Mouse (Mus musculus) C2C12 (cell line): ENCODE results near the gene Polrmt. TPM values are rescaled to one million over a fixed set of nuclear protein-coding genes. Genes with fewer than 3 reads are reported as not detected.

ENCODE experiments used
- H3K27me3 ChIP-seq: one replicate; pipeline ENCODE4 v1.6.1; 2011; ENCODE audit not compliant: control insufficient read depth, insufficient read depth, insufficient read length
- H3K36me3 ChIP-seq: one replicate; pipeline ENCODE4 v1.6.1; 2011; ENCODE audit not compliant: control insufficient read depth, insufficient read depth
- H3K4me3 ChIP-seq: one replicate; pipeline ENCODE4 v1.5.1; 2011; ENCODE audit warnings: mild to moderate bottlenecking, control low read depth; ENCODE audit not compliant: poor library complexity, insufficient read depth, severe bottlenecking
- H3K79me2 ChIP-seq: one replicate; pipeline ENCODE4 v1.6.1; 2011; ENCODE audit not compliant: control insufficient read depth, insufficient read depth
- H3K79me3 ChIP-seq: one replicate; pipeline ENCODE4 v1.6.1; 2011; ENCODE audit warnings: low read depth, control low read depth
- H3ac ChIP-seq: one replicate; pipeline ENCODE3; 2011; ENCODE audit warnings: low read depth; ENCODE audit not compliant: control insufficient read depth, insufficient read length
- CEBPB ChIP-seq: IDR thresholded peaks from one replicate; pipeline ENCODE4 v1.6.1; 2011; ENCODE audit warnings: low read depth, mild to moderate bottlenecking, control low read depth, moderate library complexity
- CTCF ChIP-seq: IDR thresholded peaks from one replicate; pipeline ENCODE4 v1.5.1; 2011; ENCODE audit not compliant: control insufficient read depth, insufficient read depth, insufficient read length
- FOSL1 ChIP-seq: IDR thresholded peaks from one replicate; pipeline ENCODE4 v1.8.0; 2011; ENCODE audit warnings: mild to moderate bottlenecking, low read length; ENCODE audit not compliant: poor library complexity, insufficient read depth, severe bottlenecking
- MAX ChIP-seq: IDR thresholded peaks from one replicate; pipeline ENCODE4 v1.6.1; 2011; ENCODE audit warnings: mild to moderate bottlenecking, control low read depth
- MYOD1 ChIP-seq: IDR thresholded peaks from one replicate; pipeline ENCODE4 v1.6.1; 2011; ENCODE audit warnings: low read depth; ENCODE audit not compliant: control insufficient read depth, insufficient read length
- MYOG ChIP-seq: IDR thresholded peaks from one replicate; pipeline ENCODE4 v1.6.1; 2011; ENCODE audit not compliant: control insufficient read depth, insufficient read length; ENCODE audit errors: extremely low read depth
- USF1 ChIP-seq: IDR thresholded peaks from one replicate; pipeline ENCODE4 v1.6.1; 2011; ENCODE audit warnings: low read depth, mild to moderate bottlenecking, control low read depth, moderate library complexity
- polyA plus RNA-seq: library from polyadenylated mRNA; unstranded; fragments of >200 nt; fragmentation: generic; extraction: Trizol; gene quantifications from one replicate; pipeline ENCODE4 v1.2.1, GENCODE M21; 2012; ENCODE audit warnings: missing spikeins

Polrmt gene
- polyA plus RNA-seq, 1 experiment: 56.5 TPM

GRCm38 (mm10) chr10:79695231-79696128, 50.9 kb downstream of the Polrmt start:
- no peak overlapping the region for H3K4me3 ChIP-seq
- H3K79me2 ChIP-seq: no peaks in the 10 kb centered on the region
- H3K36me3 ChIP-seq: no peaks in the 10 kb centered on the region
- no peaks in the 10 kb centered on the region for H3K79me3 ChIP-seq
- H3ac ChIP-seq: no peak overlapping the region
- TF ChIP-seq MYOG (no peak), FOSL1 (no peak), CEBPB (no peak), MYOD1 (no peak), MAX (no peak), CTCF (peak; percentile 94)
- H3K27me3 ChIP-seq: no peaks in the 10 kb centered on the region

DNA sequence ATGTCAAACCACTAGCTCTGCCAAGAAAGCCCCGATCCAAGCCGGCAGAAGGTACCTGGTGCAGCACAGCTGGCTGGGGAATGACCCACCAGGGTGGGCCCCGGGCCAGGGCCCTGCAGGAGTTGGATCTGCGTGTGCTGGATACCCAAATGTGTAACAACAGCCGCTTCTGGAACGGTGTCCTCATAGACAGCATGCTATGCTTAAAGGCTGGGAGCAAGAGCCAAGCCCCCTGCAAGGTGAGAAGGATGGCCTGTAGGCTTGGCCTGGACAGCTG, 52.1 kb downstream of the Polrmt start:
- no peak overlapping the region for H3K4me3 ChIP-seq
- no peak overlapping the region for H3ac ChIP-seq
- no peaks in the 10 kb centered on the region for H3K79me3 ChIP-seq
- TF ChIP-seq MYOD1 (no peak), CTCF (no peak), MAX (no peak), CEBPB (no peak), USF1 (no peak), MYOG (no peak), FOSL1 (no peak)
- H3K36me3 ChIP-seq: peaks cover 2% of the 10 kb centered on the region
- H3K79me2 ChIP-seq: no peaks in the 10 kb centered on the region
- H3K27me3 ChIP-seq: no peaks in the 10 kb centered on the region

GRCm38 (mm10) chr10:79693580-79694378, 52.6 kb downstream of the Polrmt start:
- Histone ChIP-seq H3ac (no peak overlapping the region), H3K79me3 (no peaks in the 10 kb centered on the region), H3K79me2 (no peaks in the 10 kb centered on the region), H3K36me3 (peaks cover 7% of the 10 kb centered on the region), H3K4me3 (no peak overlapping the region), H3K27me3 (no peaks in the 10 kb centered on the region)
- TF ChIP-seq CTCF (no peak), MYOG (no peak), FOSL1 (no peak), MYOD1 (no peak), CEBPB (no peak), MAX (no peak), USF1 (no peak)

- Histone ChIP-seq H3K79me2 (peaks cover 8% of the 10 kb centered on the region), H3K4me3 (no peak overlapping the region), H3K79me3 (no peaks in the 10 kb centered on the region), H3K27me3 (no peaks in the 10 kb centered on the region), H3K36me3 (peaks cover 24% of the 10 kb centered on the region), H3ac (no peak overlapping the region)
- TF ChIP-seq FOSL1 (no peak), MAX (no peak), CTCF (no peak), MYOD1 (no peak), USF1 (no peak), CEBPB (no peak), MYOG (no peak)
Measured at GRCm38 (mm10) chr10:79691986-79692548, 54.3 kb downstream of the Polrmt start.

DNA sequence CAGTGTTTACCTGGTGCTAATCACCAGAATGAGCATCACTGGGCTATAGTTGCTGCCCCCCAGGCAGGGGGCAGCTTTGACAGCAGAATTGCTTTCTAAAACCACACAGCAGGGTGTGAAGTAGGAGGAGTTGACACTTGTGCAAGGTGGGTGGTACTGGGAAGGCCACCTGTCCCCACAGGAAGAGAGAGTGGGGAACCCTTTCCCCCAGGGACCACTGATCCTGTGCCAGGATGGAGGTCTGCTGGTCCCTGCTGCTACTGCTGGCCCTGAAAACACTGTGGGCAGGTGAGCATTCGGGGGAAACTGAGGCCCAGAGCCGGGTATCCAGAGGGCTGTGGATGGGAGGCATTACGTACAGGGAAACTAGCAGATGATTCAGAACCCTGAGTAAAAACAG, 57.2 kb downstream of the Polrmt start:
- Histone ChIP-seq H3K79me2 (peaks cover 37% of the 10 kb centered on the region), H3K79me3 (peaks cover 25% of the 10 kb centered on the region), H3K4me3 (no peak overlapping the region), H3K27me3 (no peaks in the 10 kb centered on the region), H3K36me3 (peaks cover 53% of the 10 kb centered on the region), H3ac (no peak overlapping the region)
- TF ChIP-seq USF1 (no peak), MYOG (no peak), CTCF (no peak), CEBPB (no peak), FOSL1 (no peak), MAX (no peak), MYOD1 (no peak)
